ENCODE assay signal across 23 mouse cellular contexts in genomic region chr11:77664046-77664445, GRCm38 (mm10). TPM values are rescaled to one million over a fixed set of nuclear protein-coding genes. Genes with fewer than 3 reads are reported as not detected.
DNase-seq lines count a peak whose midpoint lies in the region; ATAC-seq and TF ChIP-seq lines count a peak whose summit lies in the region.
"Had no signal": no experiment of that assay in that cellular context is flagged by ENCODE, and none has a peak within 500 bp of the region (broad histone marks: within the 10 kb centered on the region; RNA-seq: fewer than 3 reads in every experiment).

No protein-coding gene starts in this region.

- H3K4me2 ChIP-seq in liver, postnatal 0 days (ENCODE audit: low read depth, low read length) = no peak overlapping the region
- no peak overlapping the region for H3K4me2 ChIP-seq in kidney, embryonic 14.5 days (replicated peaks; ENCODE audit: low read depth, low read length)
- H3K4me2 ChIP-seq: embryonic facial prominence, embryonic 13.5 days; embryonic facial prominence, embryonic 15.5 days; forebrain, embryonic 12.5 days had no signal

- no peaks in the 10 kb centered on the region; the same call in 1 of the 2 replicates for H3K4me1 ChIP-seq in liver, adult 2 months (ENCODE audit: control insufficient read depth, insufficient read depth, low read length)
- no peaks in the 10 kb centered on the region for H3K4me1 ChIP-seq in liver, postnatal 0 days (ENCODE audit: insufficient read depth)
- H3K4me1 ChIP-seq in kidney, embryonic 14.5 days (ENCODE audit: control insufficient read depth, insufficient read depth, low read length) = no peaks in the 10 kb centered on the region
- no peaks in the 10 kb centered on the region for H3K4me1 ChIP-seq in thymus, adult 2 months (replicated peaks; ENCODE audit: control insufficient read depth, insufficient read depth, low read length)
- H3K4me1 ChIP-seq: embryonic facial prominence, embryonic 13.5 days; embryonic facial prominence, embryonic 15.5 days; forebrain, embryonic 10.5 days; forebrain, embryonic 12.5 days had no signal

- no peaks in the 10 kb centered on the region for H3K36me3 ChIP-seq in liver, adult 2 months (ENCODE audit: control insufficient read depth, insufficient read depth, low read length)
- H3K36me3 ChIP-seq in liver, postnatal 0 days (replicated peaks; ENCODE audit: insufficient read depth, low read length) = no peaks in the 10 kb centered on the region
- no peaks in the 10 kb centered on the region for H3K36me3 ChIP-seq in kidney, embryonic 14.5 days (ENCODE audit: control insufficient read depth, insufficient read depth, low read length)
- no peaks in the 10 kb centered on the region for H3K36me3 ChIP-seq in thymus, adult 2 months (ENCODE audit: control insufficient read depth, insufficient read depth, low read length)
- H3K36me3 ChIP-seq: embryonic facial prominence, embryonic 13.5 days; embryonic facial prominence, embryonic 15.5 days; forebrain, embryonic 10.5 days; forebrain, embryonic 12.5 days had no signal

- H3K27ac ChIP-seq in liver, adult 2 months (replicated peaks; ENCODE audit: insufficient read depth, low read depth, low read length) = no peak overlapping the region
- H3K27ac ChIP-seq in liver, postnatal 0 days (ENCODE audit: low read depth) = no peak overlapping the region
- H3K27ac ChIP-seq in kidney, embryonic 14.5 days (ENCODE audit: low read depth, low read length) = no peak overlapping the region
- H3K27ac ChIP-seq in thymus, adult 2 months (ENCODE audit: control insufficient read depth, insufficient read depth, low read length) = no peak overlapping the region
- H3K27ac ChIP-seq: embryonic facial prominence, embryonic 13.5 days; embryonic facial prominence, embryonic 15.5 days; forebrain, embryonic 10.5 days; forebrain, embryonic 12.5 days had no signal

- H3K4me3 ChIP-seq in liver, adult 2 months (ENCODE audit: insufficient read depth, low read depth, low read length) = no peak overlapping the region
- H3K4me3 ChIP-seq in liver, postnatal 0 days (ENCODE audit: low read depth, low read length) = no peak overlapping the region
- no peak overlapping the region for H3K4me3 ChIP-seq in kidney, embryonic 14.5 days (ENCODE audit: low read length)
- H3K4me3 ChIP-seq in thymus, adult 2 months (ENCODE audit: control insufficient read depth, insufficient read depth, low read length) = no peak overlapping the region
- H3K4me3 ChIP-seq: embryonic facial prominence, embryonic 13.5 days; embryonic facial prominence, embryonic 15.5 days; erythroblast, embryonic 14.5 days; forebrain, embryonic 10.5 days; forebrain, embryonic 12.5 days had no signal

- TF ChIP-seq POLR2A in liver, adult 2 months (IDR thresholded peaks at IDR 0.05; ENCODE audit: extremely low read depth, insufficient read depth, low read length) = no peak
- no peak for TF ChIP-seq POLR2A in thymus, adult 2 months (IDR thresholded peaks at IDR 0.05; ENCODE audit: control insufficient read depth, extremely low read depth, insufficient read depth, low read length, poor library complexity)

- no peaks in the 10 kb centered on the region for H3K27me3 ChIP-seq in liver, adult 2 months (ENCODE audit: control insufficient read depth, insufficient read depth, low read length)
- no peaks in the 10 kb centered on the region for H3K27me3 ChIP-seq in liver, postnatal 0 days (ENCODE audit: insufficient read depth, low read length)
- no peaks in the 10 kb centered on the region for H3K27me3 ChIP-seq in kidney, embryonic 14.5 days (ENCODE audit: control insufficient read depth, insufficient read depth, low read length)
- H3K27me3 ChIP-seq in thymus, adult 2 months (ENCODE audit: control insufficient read depth, insufficient read depth, low read length) = no peaks in the 10 kb centered on the region
- H3K27me3 ChIP-seq: embryonic facial prominence, embryonic 13.5 days; embryonic facial prominence, embryonic 15.5 days; forebrain, embryonic 12.5 days had no signal

- H3K9me3 ChIP-seq in liver, postnatal 0 days (ENCODE audit: low read length) = no peaks in the 10 kb centered on the region
- no peaks in the 10 kb centered on the region for H3K9me3 ChIP-seq in kidney, embryonic 14.5 days (ENCODE audit: control insufficient read depth, low read length)
- H3K9me3 ChIP-seq: embryonic facial prominence, embryonic 13.5 days; embryonic facial prominence, embryonic 15.5 days; forebrain, embryonic 10.5 days had no signal

- TF ChIP-seq CTCF in liver, adult 2 months (IDR thresholded peaks at IDR 0.05; ENCODE audit: low read depth, low read length) = no peak
- no peak for TF ChIP-seq CTCF in liver, postnatal 0 days (IDR thresholded peaks at IDR 0.05; ENCODE audit: low read depth)
- no peak for TF ChIP-seq CTCF in thymus, adult 2 months (IDR thresholded peaks at IDR 0.05; ENCODE audit: borderline replicate concordance, control insufficient read depth, extremely low read depth, insufficient read depth, low read length, poor library complexity)

- ATAC-seq in liver, postnatal 0 days = no peak
- peak; percentile 65 for ATAC-seq in granulocyte monocyte progenitor cell, adult 5-6 weeks (replicated peaks; ENCODE audit: poor library complexity, severe bottlenecking)
- no peak for ATAC-seq in kidney, embryonic 14.5 days (ENCODE audit: low FRiP score, low TSS enrichment)
- ATAC-seq: forebrain, embryonic 14.5 days; forebrain, embryonic 16.5 days had no signal

- peak; percentile 46 for DNase-seq in liver, adult 2 months (ENCODE audit: extremely low read depth, low read depth, low spot score)
- DNase-seq in liver, postnatal 0 days = no peak
- DNase-seq in 416B (ENCODE audit: low read depth) = peak; percentile 33
- no peak for DNase-seq in thymus, adult 2 months
- DNase-seq: adrenal gland, adult 2 months; adrenal gland, postnatal 10 days; adrenal gland, postnatal 25 days; cerebellum, adult 11 months; cerebellum, adult 18-20 months; cerebellum, adult 8-10 months; cerebellum, adult 9-11 months; cerebellum, postnatal 14 days; cerebellum, postnatal 36 days; embryo, embryonic 11 days had no signal

- H3K79me2 ChIP-seq in liver, adult 2 months (ENCODE audit: control insufficient read depth, insufficient read depth, low read length) = no peaks in the 10 kb centered on the region

- 39% methylated on average over 8 of the region's 8 CpGs for WGBS in liver, adult 2 months
- WGBS in liver, postnatal 0 days (ENCODE audit: insufficient replicate concordance) = 65% methylated on average over 8 of the region's 8 CpGs
- 85% methylated on average over 8 of the region's 8 CpGs for WGBS in kidney, embryonic 14.5 days
- 94% methylated on average over 8 of the region's 8 CpGs for WGBS in thymus, adult 2 months

- TF ChIP-seq EP300 in liver, postnatal 0 days (IDR thresholded peaks at IDR 0.05; ENCODE audit: low read depth) = no peak

- H3K9ac ChIP-seq in liver, adult 2 months (ENCODE audit: low read depth, low read length) = no peak overlapping the region
- H3K9ac ChIP-seq in liver, postnatal 0 days (replicated peaks) = no peak overlapping the region
- H3K9ac ChIP-seq in kidney, embryonic 14.5 days (ENCODE audit: low read depth, low read length) = no peak overlapping the region
- H3K9ac ChIP-seq: embryonic facial prominence, embryonic 13.5 days; embryonic facial prominence, embryonic 15.5 days; forebrain, embryonic 12.5 days had no signal

RNA-seq across cellular contexts. Expression of gene Nufip2, which starts 21.9 kb away (rescaled TPM):
- 21.7 and 25.0 TPM in 2 replicates for total RNA-seq in liver, adult 2 months (2014; rRNA removed)
- 5.4 and 8.3 TPM in 2 replicates for polyA plus RNA-seq in liver, adult 2 months (2012; rRNA removed)
- 2.0 and 2.4 TPM in 2 replicates for polyA plus RNA-seq in liver, postnatal 0 days (2015; fragmentation: Nextera tagmentation; extraction: Ambion mirVana)
- 60.5 and 62.3 TPM in 2 replicates for total RNA-seq in granulocyte monocyte progenitor cell, adult 5-6 weeks (2014; fragmentation: Nextera tagmentation)
- total RNA-seq in granulocyte monocyte progenitor cell, adult 5-6 weeks (2017) = 89.1 and 93.7 TPM in 2 replicates
- 9.2 and 9.7 TPM in 2 replicates for polyA plus RNA-seq in kidney, embryonic 14.5 days (2014; fragmentation: Nextera tagmentation; extraction: Ambion mirVana)
- polyA plus RNA-seq in thymus, adult 2 months (2012; rRNA removed) = 30.1 and 38.8 TPM in 2 replicates

RNA-seq across cellular contexts. Expression of gene Taok1, which starts 56.4 kb away (rescaled TPM):
- 23.0 and 24.6 TPM in 2 replicates for total RNA-seq in liver, adult 2 months (2014; rRNA removed)
- 2.5 and 2.6 TPM in 2 replicates for polyA plus RNA-seq in liver, adult 2 months (2012; rRNA removed)
- polyA plus RNA-seq in liver, postnatal 0 days (2015; fragmentation: Nextera tagmentation; extraction: Ambion mirVana) = 4.8 and 5.0 TPM in 2 replicates
- 22.9 and 23.6 TPM in 2 replicates for total RNA-seq in granulocyte monocyte progenitor cell, adult 5-6 weeks (2014; fragmentation: Nextera tagmentation)
- 30.2 and 36.7 TPM in 2 replicates for total RNA-seq in granulocyte monocyte progenitor cell, adult 5-6 weeks (2017)
- polyA plus RNA-seq in kidney, embryonic 14.5 days (2014; fragmentation: Nextera tagmentation; extraction: Ambion mirVana) = 21.4 and 23.7 TPM in 2 replicates
- polyA plus RNA-seq in thymus, adult 2 months (2012; rRNA removed) = 7.3 and 7.5 TPM in 2 replicates

Comparison
In these comparisons a context has a peak if more than half of its experiments do, and no peak if none do; other contexts are left out.
1. DNase-seq: peak in liver, adult 2 months (single experiment) and 416B (single experiment); none in liver, postnatal 0 days (single experiment) and thymus, adult 2 months (single experiment).